Mouse (Mus musculus): Measurements from ENCODE around the gene Gpr39.

DNA sequence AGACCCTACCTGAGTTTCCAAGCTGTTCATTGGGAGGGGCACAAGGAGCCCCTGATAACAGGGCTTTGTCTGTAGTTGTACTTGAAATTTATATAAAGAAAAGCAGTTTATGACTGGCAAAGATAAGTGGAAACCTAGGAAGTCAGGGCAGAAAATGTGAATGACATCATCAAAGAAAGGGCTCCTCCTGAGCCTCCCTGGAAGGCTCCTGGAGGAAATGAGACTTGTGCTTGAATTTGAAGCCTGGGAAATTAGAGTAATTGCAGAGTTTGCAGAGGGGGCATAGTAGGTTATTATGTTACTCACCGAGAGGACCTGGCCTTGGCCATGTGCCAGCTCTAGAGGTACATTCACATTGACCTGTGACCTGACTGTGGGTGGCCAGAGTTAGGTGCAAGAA, 160.7 kb downstream of the Gpr39 start:
- no peak for TF ChIP-seq CTCF (IDR thresholded peaks at IDR 0.05; ENCODE audit: borderline replicate concordance, insufficient read depth, low read depth, low read length)
- TF ChIP-seq POLR2A (IDR thresholded peaks at IDR 0.05; ENCODE audit: borderline replicate concordance, insufficient read depth, low read length), result no peak
